In the genomic region with DNA sequence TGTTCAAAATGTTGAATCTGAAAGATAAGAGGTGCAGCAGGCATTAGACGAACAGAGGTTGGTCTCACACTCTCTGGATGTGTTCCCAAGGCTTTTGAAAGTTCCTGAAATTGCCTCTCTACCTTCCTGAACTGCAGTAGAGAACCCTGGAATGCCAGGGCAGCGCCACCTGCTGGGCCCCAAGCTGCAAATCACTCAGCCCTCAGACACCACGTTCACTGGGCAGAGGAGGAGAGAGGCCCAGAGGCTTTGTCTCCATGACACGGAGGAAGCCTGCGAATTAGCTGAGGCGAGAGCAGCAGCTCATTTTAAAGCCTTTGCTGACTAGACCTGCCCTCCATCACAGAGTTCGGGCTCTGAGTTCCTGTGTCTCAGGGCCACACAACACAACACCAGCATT, we compare ENCODE assay signal across 8 mouse cellular contexts. TPM values are rescaled to one million over a fixed set of nuclear protein-coding genes. Genes with fewer than 3 reads are reported as not detected.
DNase-seq lines count a peak whose midpoint lies in the region; ATAC-seq and TF ChIP-seq lines count a peak whose summit lies in the region.

No protein-coding gene starts in this region.

- H3K4me2 ChIP-seq in limb, embryonic 14.5 days (replicated peaks; ENCODE audit: low read depth, low read length, severe bottlenecking): no peak overlapping the region
- no peak overlapping the region for H3K4me2 ChIP-seq in midbrain, embryonic 15.5 days

- intact Hi-C loops in gastrocnemius, postnatal 36 days (cut with DNase I): loop anchor here (10.0 kb wide), 1 partner anchor 277 kb away; no protein-coding TSS in a partner anchor

- H3K36me3 ChIP-seq in limb, embryonic 14.5 days (ENCODE audit: control insufficient read depth, insufficient read depth, low read length): peaks cover 92% of the 10 kb centered on the region
- peaks cover 58% of the 10 kb centered on the region for H3K36me3 ChIP-seq in midbrain, embryonic 15.5 days (replicated peaks)

- DNase-seq in 416B (ENCODE audit: low read depth): peak; percentile 45
- peak; percentile 87 for DNase-seq in embryo, embryonic 10.5 days (ENCODE audit: low spot score)
- peak; percentile 48 to 57 for DNase-seq in gastrocnemius, postnatal 36 days
- DNase-seq in kidney, adult 18-20 months: peak; percentile 75
- DNase-seq in limb, embryonic 14.5 days (ENCODE audit: low spot score): peak; percentile 77
- peak; percentile 20 to 24 for DNase-seq in spleen, postnatal 36 days (ENCODE audit: low spot score in 2 of 2)

- no peak overlapping the region for H3K9ac ChIP-seq in limb, embryonic 14.5 days (ENCODE audit: low read depth, low read length, severe bottlenecking)
- no peak overlapping the region for H3K9ac ChIP-seq in midbrain, embryonic 15.5 days

- H3K27ac ChIP-seq in limb, embryonic 14.5 days (replicated peaks; ENCODE audit: low read depth, low read length): no peak overlapping the region
- H3K27ac ChIP-seq in midbrain, embryonic 15.5 days: peak overlapping the region; percentile 17; the same call in 1 of the 2 replicates

- WGBS in limb, embryonic 14.5 days: 16% methylated on average over 7 of the region's 7 CpGs
- 14% methylated on average over 7 of the region's 7 CpGs for WGBS in midbrain, embryonic 15.5 days

- no peaks in the 10 kb centered on the region for H3K4me1 ChIP-seq in limb, embryonic 14.5 days (ENCODE audit: control insufficient read depth, insufficient read depth, low read length)
- H3K4me1 ChIP-seq in midbrain, embryonic 15.5 days: peaks cover 4% of the 10 kb centered on the region; the same call in 1 of the 2 replicates

- no peak for TF ChIP-seq POLR2A in limb, embryonic 14.5 days (IDR thresholded peaks at IDR 0.05; ENCODE audit: borderline replicate concordance, extremely low read depth, insufficient read depth, insufficient read length)

- no peaks in the 10 kb centered on the region for H3K27me3 ChIP-seq in limb, embryonic 14.5 days (ENCODE audit: control insufficient read depth, insufficient read depth, low read length)
- no peaks in the 10 kb centered on the region for H3K27me3 ChIP-seq in midbrain, embryonic 15.5 days (replicated peaks)

- no peak overlapping the region for H3K4me3 ChIP-seq in limb, embryonic 14.5 days (replicated peaks; ENCODE audit: low read length)
- H3K4me3 ChIP-seq in midbrain, embryonic 15.5 days: no peak overlapping the region

- no peaks in the 10 kb centered on the region for H3K9me3 ChIP-seq in limb, embryonic 14.5 days (ENCODE audit: control insufficient read depth, low read length)
- no peaks in the 10 kb centered on the region for H3K9me3 ChIP-seq in midbrain, embryonic 15.5 days

- ATAC-seq in activated CD4-positive, CD25-positive, alpha-beta regulatory T cell, adult 4 months: peak; percentile 32
- ATAC-seq in limb, embryonic 14.5 days (ENCODE audit: low FRiP score, low read depth): peak; percentile 66; the same call in 1 of the 2 replicates
- ATAC-seq in midbrain, embryonic 15.5 days (replicated peaks): peak; percentile 67

RNA-seq across cellular contexts. Expression of gene Usp42, which starts 20.8 kb away (rescaled TPM):
- polyA plus RNA-seq in activated CD4-positive, CD25-positive, alpha-beta regulatory T cell, adult 4 months (2017; shearing (Covaris generic)): 1 to 10 TPM; 8.3 to 9.3 TPM
- 1 to 10 TPM; 4.2 to 6.4 TPM for total RNA-seq in gastrocnemius, postnatal 36 days (2021)
- 16.3 and 18.4 TPM in 2 replicates for polyA plus RNA-seq in limb, embryonic 14.5 days (2012; rRNA removed)
- polyA plus RNA-seq in limb, embryonic 14.5 days (2014; fragmentation: Nextera tagmentation; extraction: Ambion mirVana): 21.9 and 24.6 TPM in 2 replicates
- 33.3 and 35.4 TPM in 2 replicates for polyA plus RNA-seq in midbrain, embryonic 15.5 days (2015; fragmentation: Nextera tagmentation; extraction: Ambion mirVana)

Comparison
In these comparisons a context has a peak if more than half of its experiments do, and no peak if none do; other contexts are left out.
1. DNase-seq: peak in every context shown above with its lines; median percentile 87 in embryo, embryonic 10.5 days; 77 in limb, embryonic 14.5 days; 75 in kidney, adult 18-20 months; 52 in gastrocnemius, postnatal 36 days; 45 in 416B; 22 in spleen, postnatal 36 days.